Mouse (Mus musculus) small intestine, adult 2 months (tissue): ENCODE results near the gene Skap2. TPM values are rescaled to one million over a fixed set of nuclear protein-coding genes. Genes with fewer than 3 reads are reported as not detected.

Experiments used
- H3K27ac ChIP-seq: fragments of 200-500 bp; 2 replicates; pipeline ENCODE4 v1.5.1; 2012; ENCODE audit warnings: low read depth, low read length, control low read depth, inconsistent platforms; ENCODE audit not compliant: insufficient read depth
- H3K27me3 ChIP-seq: fragments of 200-500 bp; 2 replicates; pipeline ENCODE4 v1.6.1; 2012; ENCODE audit warnings: mild to moderate bottlenecking, moderate library complexity, low read length, inconsistent platforms; ENCODE audit not compliant: control insufficient read depth, insufficient read depth
- H3K36me3 ChIP-seq: fragments of 200-500 bp; 2 replicates; pipeline ENCODE4 v1.6.1; 2012; ENCODE audit warnings: mild to moderate bottlenecking, low read length, control low read depth, inconsistent platforms; ENCODE audit not compliant: control insufficient read depth, insufficient read depth
- H3K4me1 ChIP-seq: fragments of 200-500 bp; 2 replicates; pipeline ENCODE4 v1.6.1; 2012; ENCODE audit warnings: low read length, inconsistent platforms, mixed read lengths; ENCODE audit not compliant: control insufficient read depth, insufficient read depth, insufficient read length
- H3K4me3 ChIP-seq: fragments of 200-500 bp; 2 replicates; pipeline ENCODE4 v1.5.1; 2012; ENCODE audit warnings: low read depth, mild to moderate bottlenecking, control low read depth, inconsistent platforms, low read length, moderate library complexity
- CTCF ChIP-seq: fragments of 200-500 bp; IDR thresholded peaks from 2 replicates; pipeline ENCODE4 v1.5.1; 2012; ENCODE audit warnings: low read depth, mild to moderate bottlenecking, control low read depth, inconsistent platforms, low read length, moderate library complexity, mixed read lengths; ENCODE audit not compliant: insufficient replicate concordance, insufficient read length; ENCODE audit errors: extremely low read depth
- POLR2A ChIP-seq: fragments of 200-500 bp; IDR thresholded peaks from 2 replicates; pipeline ENCODE4 v1.6.1; 2012; ENCODE audit warnings: low read depth, mild to moderate bottlenecking, control low read depth, inconsistent platforms, low read length, moderate library complexity
- WGBS: fragments of 180-500 bp; shearing (Covaris S2); methylation state at CpG from one replicate; pipeline ENCODE4 v1.1.7; 2018; 5-methylcytosine and 5-hydroxymethylcytosine counted together
- polyA plus RNA-seq: library from polyadenylated mRNA; depleted of rRNA; stranded (reverse); fragments of >200 nt; gene quantifications from 2 replicates; pipeline ENCODE4 v1.2.3, GENCODE M21; 2012

The Skap2 gene
- polyA plus RNA-seq, 1 experiment = 6.5 TPM

DNA sequence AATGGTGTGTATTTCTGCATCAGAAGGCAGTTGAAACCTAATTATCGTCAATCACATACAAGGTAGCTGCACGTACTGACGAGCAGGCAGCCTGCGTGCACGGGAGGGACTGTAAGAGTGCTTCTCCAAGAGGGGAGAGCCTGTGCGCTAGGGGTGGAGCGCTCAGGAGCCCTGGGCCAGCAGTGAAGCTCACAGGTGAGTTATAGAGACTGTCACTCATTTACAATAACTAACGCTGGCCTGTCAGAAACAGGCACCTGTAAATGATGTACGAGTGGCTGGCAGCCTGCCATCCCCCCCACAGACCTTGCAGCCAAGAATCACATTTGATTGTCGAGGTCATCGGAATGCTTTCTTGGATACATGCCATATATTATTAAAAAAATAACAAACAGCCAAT is 168.2 kb downstream of the Skap2 start:
- no peaks in the 10 kb centered on the region for H3K27me3 ChIP-seq
- H3K4me1 ChIP-seq = no peaks in the 10 kb centered on the region
- no peak overlapping the region for H3K4me3 ChIP-seq
- TF ChIP-seq POLR2A = no peak
- no peak for TF ChIP-seq CTCF
- WGBS = 18% methylated on average over 11 of the region's 11 CpGs
- H3K27ac ChIP-seq = no peak overlapping the region
- H3K36me3 ChIP-seq = no peaks in the 10 kb centered on the region

DNA sequence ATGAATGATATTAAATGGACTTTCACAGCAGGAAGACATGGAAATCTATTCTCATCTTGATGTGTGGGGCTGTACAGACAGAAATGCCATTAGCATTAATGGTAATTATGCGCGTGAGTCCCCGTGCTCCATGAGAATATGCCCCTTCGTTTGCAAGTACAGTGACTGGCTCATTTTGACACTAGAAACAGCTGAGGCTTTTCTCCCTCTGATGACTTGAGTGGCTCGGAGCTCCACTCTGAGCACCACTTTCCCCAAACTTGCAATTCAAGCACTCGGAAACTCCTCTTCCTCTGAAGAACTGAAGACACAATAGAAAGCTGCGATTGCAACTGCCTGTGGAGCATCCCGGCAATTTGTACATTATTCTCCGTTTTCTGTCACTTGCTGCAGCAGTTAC is 169.3 kb downstream of the Skap2 start:
- no peaks in the 10 kb centered on the region for H3K36me3 ChIP-seq
- WGBS = 91% methylated on average over 9 of the region's 9 CpGs
- no peak for TF ChIP-seq CTCF
- TF ChIP-seq POLR2A = no peak
- no peaks in the 10 kb centered on the region for H3K4me1 ChIP-seq
- H3K4me3 ChIP-seq = no peak overlapping the region
- H3K27ac ChIP-seq = no peak overlapping the region
- no peaks in the 10 kb centered on the region for H3K27me3 ChIP-seq

DNA sequence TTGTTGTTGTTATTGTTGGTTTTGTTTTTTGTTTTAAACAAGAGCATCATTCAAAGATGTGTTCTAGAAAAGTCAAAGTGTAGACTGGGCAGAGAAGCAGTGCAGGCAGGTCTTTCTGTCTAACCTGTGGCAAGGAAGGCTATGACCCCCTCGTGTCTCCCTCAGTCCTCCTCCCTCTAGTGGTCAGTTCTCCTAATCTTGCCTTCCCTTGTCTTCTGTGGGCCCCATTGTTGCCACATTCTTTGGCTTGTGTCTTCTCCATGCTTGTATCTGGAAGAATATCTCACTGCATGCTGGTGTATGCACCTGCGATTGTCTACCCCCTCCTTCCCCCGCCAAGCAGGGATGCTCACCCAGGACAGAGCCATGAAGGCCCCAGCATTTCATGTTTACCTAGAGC is 174.2 kb downstream of the Skap2 start:
- 67% methylated on average over 3 of the region's 3 CpGs for WGBS
- no peak overlapping the region for H3K27ac ChIP-seq
- H3K4me1 ChIP-seq = no peaks in the 10 kb centered on the region
- H3K27me3 ChIP-seq = no peaks in the 10 kb centered on the region
- H3K4me3 ChIP-seq = no peak overlapping the region
- no peaks in the 10 kb centered on the region for H3K36me3 ChIP-seq
- no peak for TF ChIP-seq CTCF
- no peak for TF ChIP-seq POLR2A

DNA sequence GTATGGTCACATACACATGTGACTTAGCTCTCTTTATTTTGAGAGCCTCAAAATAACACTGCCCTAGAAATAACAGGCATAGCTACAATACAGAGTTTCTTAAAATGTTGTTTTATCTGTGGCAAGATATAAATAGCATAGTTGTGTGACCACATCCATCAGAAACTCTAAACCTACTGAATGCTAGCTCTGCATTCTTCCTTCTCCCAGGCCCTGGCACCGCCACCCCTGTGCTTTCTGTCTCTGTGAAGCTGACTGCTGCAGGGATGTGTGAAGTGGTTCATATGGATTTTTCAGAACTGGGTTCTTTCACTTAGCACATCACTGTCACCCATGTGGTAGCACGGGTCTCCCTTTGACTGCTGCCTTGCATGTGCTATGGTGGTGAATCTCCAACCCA is 179.0 kb downstream of the Skap2 start:
- TF ChIP-seq POLR2A = no peak
- no peak for TF ChIP-seq CTCF
- no peak overlapping the region for H3K27ac ChIP-seq
- no peak overlapping the region for H3K4me3 ChIP-seq
- H3K36me3 ChIP-seq = no peaks in the 10 kb centered on the region
- H3K4me1 ChIP-seq = no peaks in the 10 kb centered on the region
- no peaks in the 10 kb centered on the region for H3K27me3 ChIP-seq
- 87% methylated on average over 2 of the region's 2 CpGs for WGBS

DNA sequence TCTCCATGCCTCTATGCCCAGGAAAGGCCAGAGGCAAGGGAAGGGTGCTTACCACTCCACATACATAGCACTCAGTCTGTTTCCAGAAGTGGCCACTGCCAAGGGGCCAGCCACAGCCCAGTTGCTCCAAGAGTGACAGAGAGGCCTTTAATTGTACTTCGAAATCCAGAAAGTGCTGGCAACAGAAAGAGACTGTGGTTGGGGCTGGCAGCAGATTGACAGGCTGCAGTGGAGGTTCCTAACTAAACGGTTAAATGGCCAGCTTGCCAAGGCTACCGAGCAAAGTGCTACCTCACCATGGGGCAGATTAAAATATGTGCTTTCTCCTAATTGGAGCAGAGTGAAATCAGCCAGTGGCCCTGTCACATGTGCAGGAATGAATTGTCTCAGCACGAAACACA is 186.7 kb downstream of the Skap2 start:
- H3K36me3 ChIP-seq = no peaks in the 10 kb centered on the region
- no peak for TF ChIP-seq CTCF
- no peak for TF ChIP-seq POLR2A
- H3K27me3 ChIP-seq = no peaks in the 10 kb centered on the region
- H3K4me3 ChIP-seq = no peak overlapping the region
- WGBS = 77% methylated on average over 4 of the region's 4 CpGs
- no peak overlapping the region for H3K27ac ChIP-seq
- H3K4me1 ChIP-seq = no peaks in the 10 kb centered on the region

DNA sequence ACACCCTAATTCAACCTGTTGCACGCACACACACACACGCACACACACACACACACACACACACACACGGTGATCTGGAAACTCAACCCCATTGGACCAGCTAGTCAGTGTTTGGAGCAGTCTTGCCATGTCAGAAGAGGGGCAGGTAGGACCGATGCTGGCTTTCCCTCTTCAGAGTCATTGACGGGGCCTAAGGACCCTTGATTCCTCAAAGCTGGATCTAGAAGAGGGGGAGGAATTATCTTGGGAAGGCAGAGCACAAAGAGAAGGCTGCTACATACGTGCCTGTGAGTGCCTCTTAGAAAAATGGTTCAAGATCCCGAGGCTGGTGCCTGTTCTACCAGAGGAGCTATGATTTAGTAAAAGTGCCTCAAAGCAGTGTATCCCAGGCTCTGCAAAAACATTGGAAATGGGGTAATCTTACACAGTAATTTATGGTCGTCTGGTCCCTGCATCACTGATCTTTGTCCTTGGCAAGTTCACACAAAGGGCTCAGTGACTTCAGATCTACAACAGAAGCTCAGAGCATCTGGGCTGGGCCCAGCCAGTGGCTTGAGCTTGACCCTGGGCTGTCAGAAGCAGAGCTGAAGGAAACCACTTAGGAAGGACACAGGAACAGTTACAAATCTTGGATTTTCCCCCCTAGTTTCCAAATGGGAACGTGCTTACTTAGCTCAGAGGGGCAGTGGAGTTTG is 188.1 kb downstream of the Skap2 start:
- Histone ChIP-seq H3K27ac (no peak overlapping the region), H3K4me1 (no peaks in the 10 kb centered on the region), H3K4me3 (no peak overlapping the region), H3K27me3 (no peaks in the 10 kb centered on the region), H3K36me3 (no peaks in the 10 kb centered on the region)
- 78% methylated on average over 9 of the region's 9 CpGs for WGBS
- TF ChIP-seq CTCF = no peak
- TF ChIP-seq POLR2A = no peak

DNA sequence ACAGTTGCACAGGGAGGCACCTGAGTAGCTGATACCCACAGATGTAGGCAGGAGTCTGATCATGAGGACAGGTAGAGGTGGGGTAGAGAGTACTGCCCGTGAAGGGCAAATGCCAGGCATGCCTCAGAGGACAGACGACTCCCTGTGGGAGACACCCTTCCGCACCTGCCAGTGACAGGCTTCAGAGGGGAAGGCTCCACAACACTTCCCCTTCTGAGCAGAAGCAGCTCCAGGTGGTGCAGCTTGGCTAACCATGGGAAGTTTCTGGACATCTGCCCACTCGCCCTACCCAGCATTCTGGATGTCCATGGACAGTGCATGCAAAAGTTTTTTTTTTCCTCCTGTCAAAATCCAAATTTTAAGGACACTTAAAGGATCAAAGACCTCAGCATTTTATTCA is 190.3 kb downstream of the Skap2 start:
- H3K4me1 ChIP-seq = no peaks in the 10 kb centered on the region
- H3K4me3 ChIP-seq = no peak overlapping the region
- no peaks in the 10 kb centered on the region for H3K36me3 ChIP-seq
- H3K27me3 ChIP-seq = no peaks in the 10 kb centered on the region
- no peak overlapping the region for H3K27ac ChIP-seq
- TF ChIP-seq POLR2A (no peak), CTCF (no peak)
- 36% methylated on average over 4 of the region's 4 CpGs for WGBS
